Mouse (Mus musculus): ENCODE data around the gene Vezf1.

The Vezf1 gene

GRCm38 (mm10) chr11:88129281-88129680 is 61.2 kb downstream of the Vezf1 start:
- DNase-seq = no peak

- DNase-seq = peak; percentile 44
These were observed 61.9 kb downstream of the Vezf1 start for GRCm38 (mm10) chr11:88129935-88130334.

GRCm38 (mm10) chr11:88131847-88132246 is 63.8 kb downstream of the Vezf1 start:
- DNase-seq = no peak

All from cerebellum, adult 8-10 months (tissue).